Mouse (Mus musculus) neural tube, embryonic 13.5 days (tissue): ENCODE data around the gene Rsu1. TPM values are rescaled to one million over a fixed set of nuclear protein-coding genes. Genes with fewer than 3 reads are reported as not detected.

Experiments used
- ATAC-seq: fragments of 200-750 bp; cut with Nextera tagmentation; 2 replicates; pipeline ENCODE4 v1.8.0; 2017; ENCODE audit warnings: low read depth, mild to moderate bottlenecking, moderate TSS enrichment, moderate library complexity
- H3K27ac ChIP-seq: fragments of 300-500 bp; sonication (generic); replicated peaks from 2 replicates; pipeline ENCODE4 v1.5.1; 2015; ENCODE audit warnings: moderate library complexity, mild to moderate bottlenecking, inconsistent platforms
- H3K27me3 ChIP-seq: fragments of 300-500 bp; sonication (generic); 2 replicates; pipeline ENCODE4 v1.6.1; 2015; ENCODE audit warnings: mild to moderate bottlenecking, inconsistent platforms
- H3K36me3 ChIP-seq: fragments of 300-500 bp; sonication (generic); 2 replicates; pipeline ENCODE4 v1.6.1; 2015; ENCODE audit warnings: mild to moderate bottlenecking, inconsistent platforms
- H3K4me1 ChIP-seq: fragments of 300-500 bp; sonication (generic); replicated peaks from 2 replicates; pipeline ENCODE4 v1.6.1; 2015; ENCODE audit warnings: inconsistent platforms
- H3K4me2 ChIP-seq: fragments of 300-500 bp; sonication (generic); 2 replicates; pipeline ENCODE4 v1.6.1; 2015; ENCODE audit warnings: inconsistent platforms, mild to moderate bottlenecking, moderate library complexity
- H3K4me3 ChIP-seq: fragments of 300-500 bp; sonication (generic); 2 replicates; pipeline ENCODE4 v1.5.1; 2015; ENCODE audit warnings: mild to moderate bottlenecking, inconsistent platforms
- H3K9ac ChIP-seq: fragments of 300-500 bp; sonication (generic); 2 replicates; pipeline ENCODE4 v1.6.1; 2015; ENCODE audit warnings: moderate library complexity, mild to moderate bottlenecking, inconsistent platforms
- H3K9me3 ChIP-seq: fragments of 300-500 bp; sonication (generic); 2 replicates; pipeline ENCODE4 v1.6.1; 2016; ENCODE audit warnings: inconsistent platforms
- WGBS: fragments of 180-500 bp; shearing (Covaris S2); methylation state at CpG from one replicate; pipeline ENCODE4 v1.1.7; 2015; 5-methylcytosine and 5-hydroxymethylcytosine counted together
- polyA plus RNA-seq: library from polyadenylated mRNA; unstranded; fragments of >200 nt; fragmentation: Nextera tagmentation; extraction: Ambion mirVana; gene quantifications from 2 replicates; pipeline ENCODE4 v1.2.1, GENCODE M21; 2015

Rsu1 gene
- polyA plus RNA-seq, 1 experiment from 2014 or later = 68.4 TPM

- Histone ChIP-seq H3K4me3 (no peak overlapping the region), H3K36me3 (peaks cover 10% of the 10 kb centered on the region; the same call in 1 of the 2 replicates), H3K4me2 (no peak overlapping the region), H3K27me3 (no peaks in the 10 kb centered on the region), H3K9ac (no peak overlapping the region), H3K9me3 (no peaks in the 10 kb centered on the region), H3K4me1 (no peaks in the 10 kb centered on the region), H3K27ac (no peak overlapping the region)
- WGBS = 80% methylated on average over 2 of the region's 2 CpGs
- no peak for ATAC-seq
Observed at GRCm38 (mm10) chr2:13220141-13220540, 51.1 kb downstream of the Rsu1 start.

DNA sequence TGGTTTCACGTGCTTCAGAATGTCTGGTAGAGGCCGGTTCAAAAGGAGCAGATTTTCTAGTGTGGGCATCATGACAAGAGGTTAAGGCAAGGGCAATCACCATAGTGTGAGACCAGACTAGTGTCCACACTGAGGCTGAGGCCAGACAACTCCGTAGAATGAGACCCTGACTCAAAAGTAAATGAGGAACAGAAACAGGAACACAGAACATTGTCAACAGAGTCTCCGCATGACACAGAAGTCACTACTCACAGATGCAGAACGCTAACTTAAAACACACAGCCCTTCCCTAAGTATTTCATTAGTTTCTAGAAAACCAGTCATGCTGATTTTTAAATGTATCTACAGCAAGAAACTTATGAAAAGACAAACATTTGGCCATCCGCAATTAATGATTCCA is 53.1 kb downstream of the Rsu1 start:
- H3K4me2 ChIP-seq = no peak overlapping the region
- no peaks in the 10 kb centered on the region for H3K4me1 ChIP-seq
- WGBS = 81% methylated on average over 6 of the region's 6 CpGs
- H3K27ac ChIP-seq = no peak overlapping the region
- no peak for ATAC-seq
- peaks cover 12% of the 10 kb centered on the region; the same call in 1 of the 2 replicates for H3K36me3 ChIP-seq
- H3K9me3 ChIP-seq = no peaks in the 10 kb centered on the region
- no peak overlapping the region for H3K4me3 ChIP-seq
- H3K27me3 ChIP-seq = no peaks in the 10 kb centered on the region
- no peak overlapping the region for H3K9ac ChIP-seq

- H3K27me3 ChIP-seq = peaks cover 21% of the 10 kb centered on the region
- no peak for ATAC-seq
Observed at GRCm38 (mm10) chr2:13206825-13207224, 64.4 kb downstream of the Rsu1 start.

GRCm38 (mm10) chr2:13206367-13206766 is 64.8 kb downstream of the Rsu1 start:
- ATAC-seq = no peak
- WGBS = 67% methylated on average over 8 of the region's 8 CpGs

More at GRCm38 (mm10) chr2:13206825-13207224, 64.4 kb downstream of the Rsu1 start:
- Histone ChIP-seq H3K4me2 (no peak overlapping the region), H3K4me1 (no peaks in the 10 kb centered on the region), H3K9me3 (no peaks in the 10 kb centered on the region), H3K9ac (no peak overlapping the region), H3K27ac (no peak overlapping the region), H3K36me3 (no peaks in the 10 kb centered on the region), H3K4me3 (no peak overlapping the region)
- 90% methylated on average over 2 of the region's 2 CpGs for WGBS

GRCm38 (mm10) chr2:13202805-13203475 is 68.3 kb downstream of the Rsu1 start:
- Histone ChIP-seq H3K4me2 (no peak overlapping the region), H3K27ac (no peak overlapping the region), H3K27me3 (peaks cover 55% of the 10 kb centered on the region), H3K9ac (no peak overlapping the region), H3K4me3 (no peak overlapping the region), H3K36me3 (no peaks in the 10 kb centered on the region), H3K9me3 (no peaks in the 10 kb centered on the region), H3K4me1 (no peaks in the 10 kb centered on the region)
- WGBS = 20% methylated on average over 6 of the region's 6 CpGs
- no peak for ATAC-seq

More at GRCm38 (mm10) chr2:13206367-13206766, 64.8 kb downstream of the Rsu1 start:
- H3K4me1 ChIP-seq = no peaks in the 10 kb centered on the region
- H3K27ac ChIP-seq = no peak overlapping the region
- no peak overlapping the region for H3K4me3 ChIP-seq
- H3K36me3 ChIP-seq = no peaks in the 10 kb centered on the region
- peaks cover 25% of the 10 kb centered on the region for H3K27me3 ChIP-seq
- no peak overlapping the region for H3K4me2 ChIP-seq
- no peaks in the 10 kb centered on the region for H3K9me3 ChIP-seq
- no peak overlapping the region for H3K9ac ChIP-seq

DNA sequence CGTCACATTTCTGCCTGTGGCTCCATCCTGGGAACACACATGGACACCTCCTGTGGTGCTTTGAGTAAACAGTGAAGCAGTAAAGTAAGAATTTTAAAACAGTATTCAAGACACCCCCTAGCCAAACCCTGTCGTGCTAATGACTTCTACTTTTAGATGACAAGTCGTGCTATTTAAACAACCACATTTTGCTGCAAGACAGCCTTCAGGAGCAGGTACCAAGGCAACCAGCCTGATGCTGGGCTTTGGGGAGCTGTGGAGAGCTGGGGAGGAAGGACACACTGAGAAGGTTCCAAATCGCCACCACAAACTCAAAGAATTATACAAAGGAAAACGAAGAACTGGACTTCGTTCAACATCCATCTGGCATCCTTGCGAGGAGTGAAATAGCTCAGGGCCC is 71.5 kb downstream of the Rsu1 start:
- H3K9me3 ChIP-seq = no peaks in the 10 kb centered on the region
- H3K27ac ChIP-seq = no peak overlapping the region
- no peak for ATAC-seq
- no peak overlapping the region for H3K4me2 ChIP-seq
- 76% methylated on average over 7 of the region's 7 CpGs for WGBS
- H3K27me3 ChIP-seq = peaks cover 41% of the 10 kb centered on the region
- no peaks in the 10 kb centered on the region for H3K36me3 ChIP-seq
- H3K4me1 ChIP-seq = no peaks in the 10 kb centered on the region
- no peak overlapping the region for H3K4me3 ChIP-seq
- H3K9ac ChIP-seq = no peak overlapping the region

DNA sequence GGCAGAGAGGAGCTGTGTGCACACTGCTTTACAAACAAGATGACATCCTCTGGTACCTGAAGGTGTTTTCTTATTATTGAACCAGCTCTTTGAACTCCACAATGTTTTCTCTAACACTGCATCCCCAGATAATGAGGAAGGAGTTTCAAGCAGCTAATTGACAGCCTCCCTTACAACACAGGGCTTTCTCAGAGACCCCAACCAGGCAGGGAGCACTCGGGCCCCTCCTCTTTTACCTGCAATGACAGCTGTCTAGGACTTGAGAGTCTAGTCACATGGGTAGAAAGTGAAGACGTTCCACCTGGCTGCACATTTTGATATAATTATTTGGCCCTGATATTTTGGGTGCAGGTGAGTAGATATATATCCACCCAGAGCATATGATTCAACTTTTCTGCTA is 72.2 kb downstream of the Rsu1 start:
- no peak for ATAC-seq
- no peak overlapping the region for H3K4me2 ChIP-seq
- no peak overlapping the region for H3K27ac ChIP-seq
- H3K4me1 ChIP-seq = no peaks in the 10 kb centered on the region
- H3K36me3 ChIP-seq = no peaks in the 10 kb centered on the region
- no peaks in the 10 kb centered on the region for H3K9me3 ChIP-seq
- no peak overlapping the region for H3K4me3 ChIP-seq
- peaks cover 43% of the 10 kb centered on the region for H3K27me3 ChIP-seq
- H3K9ac ChIP-seq = no peak overlapping the region
- WGBS = 76% methylated on average over 2 of the region's 2 CpGs

GRCm38 (mm10) chr2:13195540-13195939 is 75.7 kb downstream of the Rsu1 start:
- Histone ChIP-seq H3K27me3 (peaks cover 24% of the 10 kb centered on the region), H3K36me3 (no peaks in the 10 kb centered on the region), H3K27ac (no peak overlapping the region), H3K4me1 (no peaks in the 10 kb centered on the region), H3K9me3 (no peaks in the 10 kb centered on the region), H3K4me2 (no peak overlapping the region), H3K9ac (no peak overlapping the region), H3K4me3 (no peak overlapping the region)
- 36% methylated on average over 7 of the region's 7 CpGs for WGBS
- no peak for ATAC-seq

- H3K27ac ChIP-seq = no peak overlapping the region
- 0 out of 2 replicates have a peak, but pooled peaks cover 3% of the 10 kb centered on the region for H3K27me3 ChIP-seq
- H3K9ac ChIP-seq = no peak overlapping the region
- ATAC-seq = no peak
- no peak overlapping the region for H3K4me3 ChIP-seq
- no peaks in the 10 kb centered on the region for H3K4me1 ChIP-seq
- 91% methylated on average over 1 of the region's 1 CpGs for WGBS
- H3K9me3 ChIP-seq = no peaks in the 10 kb centered on the region
- H3K4me2 ChIP-seq = no peak overlapping the region
- no peaks in the 10 kb centered on the region for H3K36me3 ChIP-seq
Observed at GRCm38 (mm10) chr2:13192157-13192556, 79.1 kb downstream of the Rsu1 start.

DNA sequence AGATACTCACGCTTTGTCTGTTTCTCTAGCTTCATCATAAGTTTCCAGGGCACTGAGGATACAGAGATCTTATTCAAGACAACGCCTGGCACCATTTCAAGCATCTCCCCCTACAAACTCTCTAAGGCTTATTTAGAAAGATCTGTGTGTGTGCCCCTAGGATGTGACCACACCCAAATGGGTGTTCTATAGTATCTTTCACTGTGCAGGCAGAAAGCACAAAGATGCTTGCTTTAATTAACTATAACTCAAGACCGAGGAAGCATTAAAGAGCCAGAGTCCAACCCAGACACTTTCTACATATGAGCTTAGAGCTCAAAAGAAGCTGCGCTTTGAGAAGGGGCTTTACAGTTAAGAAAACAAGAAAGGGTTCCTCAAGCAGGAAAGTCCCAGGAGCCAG is 80.4 kb downstream of the Rsu1 start:
- no peak overlapping the region for H3K4me2 ChIP-seq
- no peak overlapping the region for H3K27ac ChIP-seq
- no peak overlapping the region for H3K9ac ChIP-seq
- no peaks in the 10 kb centered on the region for H3K9me3 ChIP-seq
- H3K36me3 ChIP-seq = no peaks in the 10 kb centered on the region
- ATAC-seq = no peak
- 56% methylated on average over 4 of the region's 4 CpGs for WGBS
- no peaks in the 10 kb centered on the region for H3K4me1 ChIP-seq
- no peak overlapping the region for H3K4me3 ChIP-seq
- 0 out of 2 replicates have a peak, but pooled peaks cover 3% of the 10 kb centered on the region for H3K27me3 ChIP-seq

- Histone ChIP-seq H3K9me3 (no peaks in the 10 kb centered on the region), H3K27me3 (no peaks in the 10 kb centered on the region), H3K27ac (no peak overlapping the region), H3K9ac (no peak overlapping the region), H3K4me1 (no peaks in the 10 kb centered on the region), H3K4me3 (no peak overlapping the region), H3K4me2 (no peak overlapping the region), H3K36me3 (no peaks in the 10 kb centered on the region)
- 93% methylated on average over 11 of the region's 11 CpGs for WGBS
- no peak for ATAC-seq
Observed at GRCm38 (mm10) chr2:13188831-13189495, 82.3 kb downstream of the Rsu1 start.

DNA sequence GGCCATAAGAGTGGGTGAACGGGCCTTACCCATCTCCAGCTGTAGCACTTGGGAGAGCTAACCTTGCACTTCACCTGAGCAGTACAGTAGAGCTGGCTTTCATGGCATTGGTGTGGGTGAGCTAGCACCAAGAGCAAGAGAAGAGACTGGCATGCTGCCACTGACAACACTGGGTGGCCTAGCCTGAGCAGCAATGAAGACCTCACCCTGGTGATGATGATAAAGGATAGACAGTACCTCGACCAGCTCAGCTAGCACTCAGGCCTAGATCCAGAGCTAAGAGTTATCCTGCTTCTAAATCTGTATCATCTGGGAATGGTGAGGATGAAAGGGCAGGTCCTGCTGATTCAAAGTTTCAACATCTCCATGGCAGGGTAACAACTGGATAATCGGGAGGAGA is 88.1 kb downstream of the Rsu1 start:
- H3K9ac ChIP-seq = no peak overlapping the region
- H3K27me3 ChIP-seq = no peaks in the 10 kb centered on the region
- H3K4me2 ChIP-seq = no peak overlapping the region
- 90% methylated on average over 3 of the region's 3 CpGs for WGBS
- H3K4me3 ChIP-seq = no peak overlapping the region
- no peak overlapping the region for H3K27ac ChIP-seq
- peaks cover 5% of the 10 kb centered on the region for H3K4me1 ChIP-seq
- no peaks in the 10 kb centered on the region for H3K36me3 ChIP-seq
- H3K9me3 ChIP-seq = no peaks in the 10 kb centered on the region
- ATAC-seq = no peak
